Mouse (Mus musculus): Measurements from ENCODE around the gene Rps18.

DNA sequence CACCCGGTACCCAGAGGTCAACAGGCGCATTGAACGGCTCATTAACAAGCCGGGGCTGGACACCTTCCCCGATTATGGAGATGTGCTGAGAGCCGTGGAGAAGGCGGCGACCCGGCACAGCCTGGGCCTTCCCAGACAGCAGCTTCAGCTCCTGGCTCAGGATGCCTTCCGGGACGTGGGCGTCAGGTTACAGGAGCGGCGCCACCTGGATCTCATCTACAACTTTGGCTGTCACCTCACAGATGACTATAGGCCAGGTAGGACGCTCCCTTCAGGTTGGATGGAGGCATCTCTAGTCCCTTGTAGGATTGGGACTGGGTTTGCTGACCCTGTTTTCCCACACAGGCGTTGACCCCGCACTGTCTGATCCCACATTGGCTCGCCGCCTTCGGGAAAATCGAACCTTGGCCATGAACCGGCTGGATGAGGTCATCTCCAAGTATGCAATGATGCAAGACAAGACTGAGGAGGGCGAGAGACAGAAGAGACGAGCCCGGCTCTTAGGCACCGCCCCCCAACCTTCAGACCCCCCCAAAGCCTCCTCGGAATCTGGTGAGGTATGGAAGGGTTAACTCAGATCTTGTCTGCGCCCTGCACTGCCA is 43.9 kb downstream of the Rps18 start:
- TF ChIP-seq CTCF (IDR thresholded peaks at IDR 0.05; ENCODE audit: borderline replicate concordance, control insufficient read depth, extremely low read depth, insufficient read depth, low read length, poor library complexity), result no peak
- no peak for TF ChIP-seq POLR2A (IDR thresholded peaks at IDR 0.05; ENCODE audit: control insufficient read depth, extremely low read depth, insufficient read depth, low read length, poor library complexity)
